Mouse (Mus musculus): ENCODE data around the gene Gm20388. TPM values are rescaled to one million over a fixed set of nuclear protein-coding genes. Genes with fewer than 3 reads are reported as not detected.

The Gm20388 gene
- polyA plus RNA-seq, 1 experiment from 2014 or later: not detected

- ATAC-seq (ENCODE audit: low FRiP score, low TSS enrichment): no peak
- 69% methylated on average over 4 of the region's 4 CpGs for WGBS
- Histone ChIP-seq H3K27me3 (ENCODE audit: control insufficient read depth, insufficient read depth, low read length) (no peaks in the 10 kb centered on the region), H3K27ac (replicated peaks) (no peak overlapping the region), H3K9ac (ENCODE audit: low read length) (no peak overlapping the region), H3K4me3 (ENCODE audit: low read depth, low read length) (no peak overlapping the region), H3K36me3 (ENCODE audit: control insufficient read depth, insufficient read depth, low read length) (no peaks in the 10 kb centered on the region), H3K4me2 (replicated peaks; ENCODE audit: low read depth) (no peak overlapping the region), H3K9me3 (ENCODE audit: control insufficient read depth, low read length) (no peaks in the 10 kb centered on the region), H3K4me1 (replicated peaks; ENCODE audit: control insufficient read depth, insufficient read depth) (no peaks in the 10 kb centered on the region)
- TF ChIP-seq CTCF (IDR thresholded peaks at IDR 0.05; ENCODE audit: low read depth) (no peak), EP300 (optimal IDR thresholded peaks at IDR 0.05) (no peak)
- DNase-seq (ENCODE audit: low spot score): no peak
Observed at GRCm38 (mm10) chr8:122039452-122039851, 2128.8 kb downstream of the Gm20388 start.

GRCm38 (mm10) chr8:122047206-122047870 is 2136.7 kb downstream of the Gm20388 start:
- TF ChIP-seq CTCF (IDR thresholded peaks at IDR 0.05; ENCODE audit: low read depth): peak; percentile 66
- no peak for TF ChIP-seq EP300 (optimal IDR thresholded peaks at IDR 0.05)
- no peaks in the 10 kb centered on the region for H3K36me3 ChIP-seq (ENCODE audit: control insufficient read depth, insufficient read depth, low read length)
- no peak for DNase-seq (ENCODE audit: low spot score)

GRCm38 (mm10) chr8:122049266-122049665 is 2138.6 kb downstream of the Gm20388 start:
- DNase-seq (ENCODE audit: low spot score): no peak
- no peak overlapping the region for H3K9ac ChIP-seq (ENCODE audit: low read length)
- no peak for ATAC-seq (ENCODE audit: low FRiP score, low TSS enrichment)
- no peak overlapping the region for H3K4me3 ChIP-seq (ENCODE audit: low read depth, low read length)
- H3K27me3 ChIP-seq (ENCODE audit: control insufficient read depth, insufficient read depth, low read length): no peaks in the 10 kb centered on the region
- no peaks in the 10 kb centered on the region for H3K4me1 ChIP-seq (replicated peaks; ENCODE audit: control insufficient read depth, insufficient read depth)
- no peak overlapping the region for H3K4me2 ChIP-seq (replicated peaks; ENCODE audit: low read depth)
- 84% methylated on average over 4 of the region's 4 CpGs for whole genome bisulfite sequencing
- H3K27ac ChIP-seq (replicated peaks): no peak overlapping the region
- TF ChIP-seq CTCF (IDR thresholded peaks at IDR 0.05; ENCODE audit: low read depth): no peak
- no peak for TF ChIP-seq EP300 (optimal IDR thresholded peaks at IDR 0.05)
- H3K36me3 ChIP-seq (ENCODE audit: control insufficient read depth, insufficient read depth, low read length): no peaks in the 10 kb centered on the region
- H3K9me3 ChIP-seq (ENCODE audit: control insufficient read depth, low read length): no peaks in the 10 kb centered on the region

More at GRCm38 (mm10) chr8:122047206-122047870, 2136.7 kb downstream of the Gm20388 start:
- ATAC-seq (ENCODE audit: low FRiP score, low TSS enrichment): no peak
- H3K9ac ChIP-seq (ENCODE audit: low read length): no peak overlapping the region
- H3K9me3 ChIP-seq (ENCODE audit: control insufficient read depth, low read length): no peaks in the 10 kb centered on the region
- H3K27ac ChIP-seq (replicated peaks): no peak overlapping the region
- no peaks in the 10 kb centered on the region for H3K4me1 ChIP-seq (replicated peaks; ENCODE audit: control insufficient read depth, insufficient read depth)
- no peak overlapping the region for H3K4me3 ChIP-seq (ENCODE audit: low read depth, low read length)
- 56% methylated on average over 15 of the region's 15 CpGs for WGBS
- H3K4me2 ChIP-seq (replicated peaks; ENCODE audit: low read depth): no peak overlapping the region
- H3K27me3 ChIP-seq (ENCODE audit: control insufficient read depth, insufficient read depth, low read length): no peaks in the 10 kb centered on the region

- Histone ChIP-seq H3K36me3 (ENCODE audit: control insufficient read depth, insufficient read depth, low read length) (no peaks in the 10 kb centered on the region), H3K4me3 (ENCODE audit: low read depth, low read length) (no peak overlapping the region), H3K9ac (ENCODE audit: low read length) (no peak overlapping the region), H3K4me2 (replicated peaks; ENCODE audit: low read depth) (no peak overlapping the region), H3K9me3 (ENCODE audit: control insufficient read depth, low read length) (no peaks in the 10 kb centered on the region), H3K4me1 (replicated peaks; ENCODE audit: control insufficient read depth, insufficient read depth) (no peaks in the 10 kb centered on the region), H3K27ac (replicated peaks) (no peak overlapping the region), H3K27me3 (ENCODE audit: control insufficient read depth, insufficient read depth, low read length) (no peaks in the 10 kb centered on the region)
- DNase-seq (ENCODE audit: low spot score): no peak
- TF ChIP-seq CTCF (IDR thresholded peaks at IDR 0.05; ENCODE audit: low read depth) (no peak), EP300 (optimal IDR thresholded peaks at IDR 0.05) (no peak)
- WGBS: 64% methylated on average over 2 of the region's 2 CpGs
- ATAC-seq (ENCODE audit: low FRiP score, low TSS enrichment): no peak
Observed at GRCm38 (mm10) chr8:122049923-122050322, 2139.3 kb downstream of the Gm20388 start.

GRCm38 (mm10) chr8:122050620-122051019 is 2140.0 kb downstream of the Gm20388 start:
- Histone ChIP-seq H3K4me2 (replicated peaks; ENCODE audit: low read depth) (no peak overlapping the region), H3K9me3 (ENCODE audit: control insufficient read depth, low read length) (no peaks in the 10 kb centered on the region), H3K9ac (ENCODE audit: low read length) (no peak overlapping the region), H3K27me3 (ENCODE audit: control insufficient read depth, insufficient read depth, low read length) (no peaks in the 10 kb centered on the region), H3K27ac (replicated peaks) (no peak overlapping the region), H3K36me3 (ENCODE audit: control insufficient read depth, insufficient read depth, low read length) (no peaks in the 10 kb centered on the region), H3K4me3 (ENCODE audit: low read depth, low read length) (no peak overlapping the region), H3K4me1 (replicated peaks; ENCODE audit: control insufficient read depth, insufficient read depth) (no peaks in the 10 kb centered on the region)
- no peak; the same call in 1 of the 2 replicates for ATAC-seq (ENCODE audit: low FRiP score, low TSS enrichment)
- 70% methylated on average over 9 of the region's 9 CpGs for WGBS
- TF ChIP-seq CTCF (IDR thresholded peaks at IDR 0.05; ENCODE audit: low read depth) (no peak), EP300 (optimal IDR thresholded peaks at IDR 0.05) (no peak)
- DNase-seq (ENCODE audit: low spot score): no peak

- Histone ChIP-seq H3K27ac (replicated peaks) (peak overlapping the region; percentile 40; the same call in 1 of the 2 replicates), H3K4me1 (replicated peaks; ENCODE audit: control insufficient read depth, insufficient read depth) (peaks cover 3% of the 10 kb centered on the region; the same call in 1 of the 2 replicates), H3K4me3 (ENCODE audit: low read depth, low read length) (no peak overlapping the region), H3K4me2 (replicated peaks; ENCODE audit: low read depth) (no peak overlapping the region), H3K27me3 (ENCODE audit: control insufficient read depth, insufficient read depth, low read length) (no peaks in the 10 kb centered on the region), H3K36me3 (ENCODE audit: control insufficient read depth, insufficient read depth, low read length) (no peaks in the 10 kb centered on the region), H3K9me3 (ENCODE audit: control insufficient read depth, low read length) (no peaks in the 10 kb centered on the region), H3K9ac (ENCODE audit: low read length) (no peak overlapping the region)
- TF ChIP-seq CTCF (IDR thresholded peaks at IDR 0.05; ENCODE audit: low read depth) (no peak), EP300 (optimal IDR thresholded peaks at IDR 0.05) (no peak)
- WGBS: 46% methylated on average over 10 of the region's 10 CpGs
- DNase-seq (ENCODE audit: low spot score) (no peak), ATAC-seq (ENCODE audit: low FRiP score, low TSS enrichment) (no peak; the same call in 1 of the 2 replicates)
Observed at GRCm38 (mm10) chr8:122055321-122055720, 2144.7 kb downstream of the Gm20388 start.
